Comparison of ENCODE assay signal across 8 mouse cellular contexts in the genomic region with DNA sequence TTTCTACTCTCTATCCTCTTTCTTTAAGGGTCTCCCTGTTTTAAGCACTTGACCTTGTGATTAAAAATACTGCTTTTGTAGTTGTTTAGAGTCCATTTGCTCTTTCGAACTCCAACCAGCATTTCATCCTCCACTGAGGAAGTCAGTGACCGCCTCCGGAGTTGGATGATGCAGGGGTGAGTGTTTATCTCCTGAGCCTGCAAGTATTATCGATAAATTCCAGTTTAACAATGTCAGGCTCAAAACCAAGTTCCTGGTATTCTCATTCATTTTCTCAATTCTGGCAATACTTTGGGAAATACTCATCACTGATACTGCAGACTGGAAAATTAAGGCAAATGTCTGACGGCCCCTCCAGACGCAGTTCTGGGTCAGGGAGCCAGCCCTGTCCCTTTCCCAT. TPM values are rescaled to one million over a fixed set of nuclear protein-coding genes. Genes with fewer than 3 reads are reported as not detected.
A peak's percentile ranks its signal among the peaks of the same experiment; 100 is the strongest.
DNase-seq lines count a peak whose midpoint lies in the region; ATAC-seq and TF ChIP-seq lines count a peak whose summit lies in the region.

No protein-coding gene starts in this region.

- H3K9ac ChIP-seq in stomach, embryonic 16.5 days (ENCODE audit: low read length): peak overlapping the region; percentile 91

- WGBS in stomach, embryonic 16.5 days: 4% methylated on average over 6 of the region's 6 CpGs

- H3K27me3 ChIP-seq in erythroblast, embryonic 14.5 days (ENCODE audit: control insufficient read depth): no peaks in the 10 kb centered on the region
- no peaks in the 10 kb centered on the region for H3K27me3 ChIP-seq in testis, adult 2 months (ENCODE audit: control insufficient read depth, insufficient read depth, low read length)
- H3K27me3 ChIP-seq in stomach, embryonic 16.5 days (ENCODE audit: control insufficient read depth, insufficient read depth, low read length): no peaks in the 10 kb centered on the region

- peak overlapping the region; percentile 39; the same call in 1 of the 2 replicates for H3K27ac ChIP-seq in testis, adult 2 months (ENCODE audit: control insufficient read depth, insufficient read depth, low read depth, low read length)
- H3K27ac ChIP-seq in stomach, embryonic 16.5 days (ENCODE audit: low read length): peak overlapping the region; percentile 70

- ATAC-seq in erythroblast, adult 5-6 weeks (replicated peaks; ENCODE audit: low FRiP score, poor library complexity, severe bottlenecking): no peak
- no peak for ATAC-seq in stomach, embryonic 16.5 days (ENCODE audit: insufficient read depth, low FRiP score)

- TF ChIP-seq POLR2A in testis, adult 2 months (IDR thresholded peaks at IDR 0.05; ENCODE audit: control insufficient read depth, low read depth, low read length): no peak

- H3K9me3 ChIP-seq in erythroblast, embryonic 14.5 days (ENCODE audit: control insufficient read depth, low read length): no peaks in the 10 kb centered on the region
- H3K9me3 ChIP-seq in stomach, embryonic 16.5 days (replicated peaks; ENCODE audit: control insufficient read depth, low read length): no peaks in the 10 kb centered on the region

- H3K4me3 ChIP-seq in erythroblast, embryonic 14.5 days (replicated peaks): peak overlapping the region; percentile 76
- H3K4me3 ChIP-seq in testis, adult 2 months (ENCODE audit: control insufficient read depth, low read depth, low read length): peak overlapping the region; percentile 89
- H3K4me3 ChIP-seq in stomach, embryonic 16.5 days (replicated peaks; ENCODE audit: low read length): peak overlapping the region; percentile 76

- no peak for DNase-seq in testis, postnatal 14 days (ENCODE audit: low spot score)
- DNase-seq in liver: peak; percentile 13
- no peak for DNase-seq in cerebellum, adult 9-11 months
- DNase-seq in thymus, postnatal 25 days: no peak

- H3K4me1 ChIP-seq in erythroblast, embryonic 14.5 days (ENCODE audit: control insufficient read depth): peaks cover 14% of the 10 kb centered on the region
- peaks cover 7% of the 10 kb centered on the region for H3K4me1 ChIP-seq in testis, adult 2 months (ENCODE audit: control insufficient read depth, insufficient read depth, low read length)
- no peaks in the 10 kb centered on the region; the same call in 1 of the 2 replicates for H3K4me1 ChIP-seq in stomach, embryonic 16.5 days (ENCODE audit: control insufficient read depth, insufficient read depth, low read length)

- no peaks in the 10 kb centered on the region for H3K36me3 ChIP-seq in erythroblast, embryonic 14.5 days (ENCODE audit: control insufficient read depth)
- H3K36me3 ChIP-seq in testis, adult 2 months (ENCODE audit: control insufficient read depth, insufficient read depth, low read length): no peaks in the 10 kb centered on the region
- H3K36me3 ChIP-seq in stomach, embryonic 16.5 days (ENCODE audit: control insufficient read depth, insufficient read depth, low read length): no peaks in the 10 kb centered on the region

- TF ChIP-seq CTCF in testis, adult 2 months (IDR thresholded peaks at IDR 0.05; ENCODE audit: control insufficient read depth, insufficient read depth, insufficient replicate concordance, low read depth, low read length): no peak

- peak overlapping the region; percentile 61 for H3K4me2 ChIP-seq in stomach, embryonic 16.5 days (ENCODE audit: low read depth, low read length)

RNA-seq across cellular contexts. Expression of gene Fer, which starts 13.7 kb away (rescaled TPM):
- 0.09 and 0.16 TPM in 2 replicates for polyA plus RNA-seq in erythroblast, embryonic 14.5 days (2012)
- 3.3 and 6.5 TPM in 2 replicates for total RNA-seq in erythroblast, adult 5-6 weeks (2015; ENCODE audit: low replicate concordance)
- total RNA-seq in erythroblast, adult 5-6 weeks (2017; ENCODE audit: low replicate concordance): 4.3 and 6.7 TPM in 2 replicates
- 11.5 TPM in 2 replicates for polyA plus RNA-seq in testis, adult 2 months (2012; rRNA removed)
- polyA plus RNA-seq in stomach, embryonic 16.5 days (2015; fragmentation: Nextera tagmentation; extraction: Ambion mirVana): 29.7 and 31.8 TPM in 2 replicates

RNA-seq across cellular contexts. Expression of gene A930002H24Rik, which starts 14.4 kb away (rescaled TPM):
- polyA plus RNA-seq in erythroblast, embryonic 14.5 days (2012): 0.11 TPM in 1 of 2 replicates, not detected in the other
- not detected in 2 replicates for total RNA-seq in erythroblast, adult 5-6 weeks (2015; ENCODE audit: low replicate concordance)
- total RNA-seq in erythroblast, adult 5-6 weeks (2017; ENCODE audit: low replicate concordance): not detected in 2 replicates
- 3.7 and 5.0 TPM in 2 replicates for polyA plus RNA-seq in testis, adult 2 months (2012; rRNA removed)
- 1.4 and 2.5 TPM in 2 replicates for polyA plus RNA-seq in stomach, embryonic 16.5 days (2015; fragmentation: Nextera tagmentation; extraction: Ambion mirVana)

Comparison
In these comparisons a context has a peak if more than half of its experiments do, and no peak if none do; other contexts are left out.
1. RNA of gene Fer, which starts 13.7 kb away (polyA plus RNA-seq): 29.7 to 31.8 TPM in stomach, embryonic 16.5 days and 11.5 TPM in testis, adult 2 months; 0.09 to 0.16 TPM in erythroblast, embryonic 14.5 days; every median in the first group is over 10 times any median in the second.
2. Peak in every context shown above with its lines, with median percentiles within 50 percentile points of each other: H3K4me3 ChIP-seq.